Mouse (Mus musculus): ENCODE measurements around the gene Gm20388. TPM values are rescaled to one million over a fixed set of nuclear protein-coding genes. Genes with fewer than 3 reads are reported as not detected.

The Gm20388 gene
- polyA plus RNA-seq, 1 experiment from 2014 or later = not detected

- Histone ChIP-seq H3K36me3 (no peaks in the 10 kb centered on the region), H3K9me3 (no peaks in the 10 kb centered on the region), H3K4me1 (no peaks in the 10 kb centered on the region), H3K27ac (replicated peaks) (no peak overlapping the region), H3K4me3 (no peak overlapping the region), H3K27me3 (no peaks in the 10 kb centered on the region), H3K4me2 (replicated peaks) (no peak overlapping the region), H3K9ac (replicated peaks) (no peak overlapping the region)
- WGBS = 70% methylated on average over 2 of the region's 2 CpGs
- ATAC-seq (replicated peaks) = no peak
Observed at GRCm38 (mm10) chr8:122049923-122050322, 2139.3 kb downstream of the Gm20388 start.

GRCm38 (mm10) chr8:122050620-122051019, 2140.0 kb downstream of the Gm20388 start:
- no peaks in the 10 kb centered on the region for H3K27me3 ChIP-seq
- no peaks in the 10 kb centered on the region for H3K9me3 ChIP-seq
- no peak overlapping the region for H3K4me2 ChIP-seq (replicated peaks)
- H3K4me1 ChIP-seq = no peaks in the 10 kb centered on the region
- H3K27ac ChIP-seq (replicated peaks) = no peak overlapping the region
- no peaks in the 10 kb centered on the region for H3K36me3 ChIP-seq
- no peak overlapping the region for H3K4me3 ChIP-seq
- no peak overlapping the region for H3K9ac ChIP-seq (replicated peaks)
- no peak for ATAC-seq (replicated peaks)
- 92% methylated on average over 9 of the region's 9 CpGs for WGBS

GRCm38 (mm10) chr8:122055321-122055720, 2144.7 kb downstream of the Gm20388 start:
- no peaks in the 10 kb centered on the region for H3K4me1 ChIP-seq
- H3K27ac ChIP-seq (replicated peaks) = no peak overlapping the region
- H3K4me3 ChIP-seq = no peak overlapping the region
- H3K36me3 ChIP-seq = no peaks in the 10 kb centered on the region
- H3K27me3 ChIP-seq = no peaks in the 10 kb centered on the region
- no peak overlapping the region for H3K4me2 ChIP-seq (replicated peaks)
- ATAC-seq (replicated peaks) = no peak
- H3K9me3 ChIP-seq = no peaks in the 10 kb centered on the region
- H3K9ac ChIP-seq (replicated peaks) = no peak overlapping the region
- WGBS = 64% methylated on average over 10 of the region's 10 CpGs

- no peaks in the 10 kb centered on the region for H3K9me3 ChIP-seq
- no peak for ATAC-seq (replicated peaks)
- no peak overlapping the region for H3K4me2 ChIP-seq (replicated peaks)
- H3K27me3 ChIP-seq = no peaks in the 10 kb centered on the region
- no peak overlapping the region for H3K9ac ChIP-seq (replicated peaks)
- H3K27ac ChIP-seq (replicated peaks) = no peak overlapping the region
- H3K4me1 ChIP-seq = no peaks in the 10 kb centered on the region
- 18% methylated on average over 1 of the region's 1 CpGs for WGBS
- no peaks in the 10 kb centered on the region for H3K36me3 ChIP-seq
- no peak overlapping the region for H3K4me3 ChIP-seq
Observed at GRCm38 (mm10) chr8:122056113-122056512, 2145.5 kb downstream of the Gm20388 start.

GRCm38 (mm10) chr8:122056882-122057281, 2146.2 kb downstream of the Gm20388 start:
- H3K4me2 ChIP-seq (replicated peaks) = no peak overlapping the region
- WGBS = 82% methylated on average over 7 of the region's 7 CpGs
- no peak for ATAC-seq (replicated peaks)
- no peaks in the 10 kb centered on the region for H3K27me3 ChIP-seq
- no peak overlapping the region for H3K27ac ChIP-seq (replicated peaks)
- H3K9me3 ChIP-seq = no peaks in the 10 kb centered on the region
- no peaks in the 10 kb centered on the region for H3K36me3 ChIP-seq
- no peaks in the 10 kb centered on the region for H3K4me1 ChIP-seq
- H3K9ac ChIP-seq (replicated peaks) = no peak overlapping the region
- H3K4me3 ChIP-seq = no peak overlapping the region

- WGBS = 60% methylated on average over 9 of the region's 9 CpGs
- Histone ChIP-seq H3K36me3 (no peaks in the 10 kb centered on the region), H3K4me3 (no peak overlapping the region), H3K4me1 (no peaks in the 10 kb centered on the region), H3K9me3 (no peaks in the 10 kb centered on the region), H3K27me3 (no peaks in the 10 kb centered on the region), H3K9ac (replicated peaks) (no peak overlapping the region), H3K4me2 (replicated peaks) (no peak overlapping the region), H3K27ac (replicated peaks) (no peak overlapping the region)
- ATAC-seq (replicated peaks) = no peak
Observed at GRCm38 (mm10) chr8:122058510-122058909, 2147.9 kb downstream of the Gm20388 start.

- Histone ChIP-seq H3K36me3 (no peaks in the 10 kb centered on the region), H3K4me2 (replicated peaks) (no peak overlapping the region), H3K9ac (replicated peaks) (no peak overlapping the region), H3K4me1 (no peaks in the 10 kb centered on the region), H3K27ac (replicated peaks) (no peak overlapping the region), H3K9me3 (no peaks in the 10 kb centered on the region), H3K27me3 (no peaks in the 10 kb centered on the region), H3K4me3 (no peak overlapping the region)
- 68% methylated on average over 8 of the region's 8 CpGs for WGBS
- no peak for ATAC-seq (replicated peaks)
Observed at GRCm38 (mm10) chr8:122058951-122059350, 2148.3 kb downstream of the Gm20388 start.

GRCm38 (mm10) chr8:122062508-122063223, 2152.0 kb downstream of the Gm20388 start:
- ATAC-seq (replicated peaks) = no peak
- no peaks in the 10 kb centered on the region for H3K4me1 ChIP-seq
- H3K36me3 ChIP-seq = no peaks in the 10 kb centered on the region
- H3K9me3 ChIP-seq = no peaks in the 10 kb centered on the region
- no peak overlapping the region for H3K4me2 ChIP-seq (replicated peaks)
- H3K27ac ChIP-seq (replicated peaks) = no peak overlapping the region
- no peak overlapping the region for H3K9ac ChIP-seq (replicated peaks)
- H3K4me3 ChIP-seq = no peak overlapping the region
- H3K27me3 ChIP-seq = no peaks in the 10 kb centered on the region
- 83% methylated on average over 12 of the region's 12 CpGs for WGBS

- H3K36me3 ChIP-seq = no peaks in the 10 kb centered on the region
- no peak overlapping the region for H3K9ac ChIP-seq (replicated peaks)
- H3K4me2 ChIP-seq (replicated peaks) = no peak overlapping the region
- H3K27ac ChIP-seq (replicated peaks) = no peak overlapping the region
- no peaks in the 10 kb centered on the region for H3K27me3 ChIP-seq
- ATAC-seq (replicated peaks) = no peak
- H3K4me1 ChIP-seq = no peaks in the 10 kb centered on the region
- no peak overlapping the region for H3K4me3 ChIP-seq
- 83% methylated on average over 7 of the region's 7 CpGs for WGBS
- H3K9me3 ChIP-seq = no peaks in the 10 kb centered on the region
Observed at GRCm38 (mm10) chr8:122064353-122064752, 2153.7 kb downstream of the Gm20388 start.

- Histone ChIP-seq H3K36me3 (no peaks in the 10 kb centered on the region), H3K9ac (replicated peaks) (no peak overlapping the region), H3K27ac (replicated peaks) (no peak overlapping the region), H3K4me1 (no peaks in the 10 kb centered on the region), H3K4me3 (no peak overlapping the region), H3K9me3 (no peaks in the 10 kb centered on the region), H3K27me3 (no peaks in the 10 kb centered on the region), H3K4me2 (replicated peaks) (no peak overlapping the region)
- no peak for ATAC-seq (replicated peaks)
- WGBS = 76% methylated on average over 15 of the region's 15 CpGs
Observed at GRCm38 (mm10) chr8:122067783-122068505, 2157.3 kb downstream of the Gm20388 start.

- Histone ChIP-seq H3K9ac (replicated peaks) (no peak overlapping the region), H3K36me3 (no peaks in the 10 kb centered on the region), H3K27ac (replicated peaks) (no peak overlapping the region), H3K4me1 (no peaks in the 10 kb centered on the region), H3K27me3 (no peaks in the 10 kb centered on the region), H3K4me2 (replicated peaks) (no peak overlapping the region), H3K4me3 (no peak overlapping the region), H3K9me3 (no peaks in the 10 kb centered on the region)
- no peak for ATAC-seq (replicated peaks)
- 83% methylated on average over 13 of the region's 13 CpGs for WGBS
Observed at GRCm38 (mm10) chr8:122068609-122069008, 2158.0 kb downstream of the Gm20388 start.

- Histone ChIP-seq H3K9ac (replicated peaks) (no peak overlapping the region), H3K36me3 (no peaks in the 10 kb centered on the region), H3K27ac (replicated peaks) (no peak overlapping the region), H3K27me3 (no peaks in the 10 kb centered on the region), H3K4me2 (replicated peaks) (no peak overlapping the region), H3K9me3 (no peaks in the 10 kb centered on the region), H3K4me1 (no peaks in the 10 kb centered on the region), H3K4me3 (no peak overlapping the region)
- no peak for ATAC-seq (replicated peaks)
- 75% methylated on average over 11 of the region's 11 CpGs for WGBS
Observed at GRCm38 (mm10) chr8:122069281-122069680, 2158.6 kb downstream of the Gm20388 start.

Measured in forebrain, embryonic 15.5 days (tissue).